Mouse (Mus musculus) liver, embryonic 14.5 days (tissue): ENCODE results near the gene Plekhn1.
A peak's percentile ranks its signal among the peaks of the same experiment; 100 is the strongest.

Experiments used
- CTCF ChIP-seq: IDR thresholded peaks from 2 replicates; pipeline ENCODE4 v1.5.1; 2016; ENCODE audit warnings: antibody characterized with exemption, low read depth, control low read depth
- EP300 ChIP-seq: IDR thresholded peaks from 2 replicates; pipeline ENCODE4 v1.6.1; 2016; ENCODE audit warnings: antibody characterized with exemption, low read depth

- TF ChIP-seq CTCF (peak; percentile 26; the same call in 1 of the 2 replicates), EP300 (no peak)
Measured at GRCm38 (mm10) chr4:156192421-156193199, 42.0 kb downstream of the Plekhn1 start.
